Mouse (Mus musculus) layer of hippocampus, adult 9-11 months (tissue): Measurements from ENCODE around the gene Cyth3.

ENCODE experiments used
- DNase-seq: peaks from one replicate; pipeline ENCODE4 v3.0.0; 2022

Gene Cyth3

DNA sequence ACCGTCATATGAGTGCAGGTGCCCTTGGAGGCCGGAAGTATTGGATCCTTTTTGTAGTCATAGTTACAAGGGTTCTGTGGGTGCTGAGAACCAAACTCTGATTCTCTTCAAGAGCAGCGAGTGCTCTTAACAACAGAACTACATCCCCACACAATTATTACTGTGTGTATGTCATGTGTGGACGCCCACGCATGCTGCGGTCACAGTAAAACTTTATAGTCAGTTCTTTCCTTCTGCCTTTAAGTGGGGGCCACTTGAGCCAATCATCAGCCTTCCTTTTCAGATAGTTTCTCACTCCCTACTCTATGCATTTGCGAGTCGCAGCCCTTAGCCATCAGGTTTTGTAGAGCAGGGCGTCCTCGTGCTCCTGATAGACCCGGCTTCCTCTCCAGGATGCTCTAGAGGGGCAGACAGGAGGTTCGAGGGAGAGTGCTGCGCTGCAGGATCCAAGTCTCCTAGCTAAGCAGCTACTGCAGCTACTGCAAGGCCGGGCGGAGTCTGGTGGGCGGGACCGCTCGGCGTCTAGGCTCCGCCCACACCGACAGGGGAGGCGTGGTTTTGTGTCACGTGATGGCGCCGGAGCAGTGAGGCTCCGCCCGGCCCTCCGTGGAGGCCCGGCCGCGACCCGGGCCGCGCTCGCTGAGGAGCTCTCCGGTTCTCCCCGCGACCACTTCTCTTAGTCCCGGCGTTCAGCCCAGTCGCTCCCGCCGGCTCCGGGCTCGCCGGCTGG lies at the start of gene Cyth3:
TSS of gene Cyth3 (plus strand) at position 555 of the 730 bp plus-strand sequence.
- peak; percentile 95 for DNase-seq

DNA sequence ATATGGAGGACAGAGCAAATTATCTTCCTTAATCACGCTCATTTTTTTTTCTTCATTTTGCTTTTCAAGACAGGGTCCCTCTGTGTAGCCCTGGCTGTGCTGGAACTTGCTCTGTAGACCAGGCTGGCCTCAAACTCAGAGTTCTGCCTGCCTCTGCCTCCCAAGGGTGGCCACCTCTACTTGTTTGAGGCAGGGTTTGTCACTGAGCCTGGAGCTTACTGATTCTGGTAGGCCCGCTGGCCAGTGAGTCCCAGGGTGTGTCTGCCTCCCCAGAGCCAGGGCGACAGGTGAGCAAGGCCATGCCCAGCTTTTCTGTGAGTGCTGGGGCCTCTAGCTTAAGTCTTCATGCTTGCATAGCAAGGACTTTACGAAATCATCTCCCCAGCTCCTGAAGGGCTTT lies 49.2 kb upstream of the Cyth3 start:
- DNase-seq: no peak

DNA sequence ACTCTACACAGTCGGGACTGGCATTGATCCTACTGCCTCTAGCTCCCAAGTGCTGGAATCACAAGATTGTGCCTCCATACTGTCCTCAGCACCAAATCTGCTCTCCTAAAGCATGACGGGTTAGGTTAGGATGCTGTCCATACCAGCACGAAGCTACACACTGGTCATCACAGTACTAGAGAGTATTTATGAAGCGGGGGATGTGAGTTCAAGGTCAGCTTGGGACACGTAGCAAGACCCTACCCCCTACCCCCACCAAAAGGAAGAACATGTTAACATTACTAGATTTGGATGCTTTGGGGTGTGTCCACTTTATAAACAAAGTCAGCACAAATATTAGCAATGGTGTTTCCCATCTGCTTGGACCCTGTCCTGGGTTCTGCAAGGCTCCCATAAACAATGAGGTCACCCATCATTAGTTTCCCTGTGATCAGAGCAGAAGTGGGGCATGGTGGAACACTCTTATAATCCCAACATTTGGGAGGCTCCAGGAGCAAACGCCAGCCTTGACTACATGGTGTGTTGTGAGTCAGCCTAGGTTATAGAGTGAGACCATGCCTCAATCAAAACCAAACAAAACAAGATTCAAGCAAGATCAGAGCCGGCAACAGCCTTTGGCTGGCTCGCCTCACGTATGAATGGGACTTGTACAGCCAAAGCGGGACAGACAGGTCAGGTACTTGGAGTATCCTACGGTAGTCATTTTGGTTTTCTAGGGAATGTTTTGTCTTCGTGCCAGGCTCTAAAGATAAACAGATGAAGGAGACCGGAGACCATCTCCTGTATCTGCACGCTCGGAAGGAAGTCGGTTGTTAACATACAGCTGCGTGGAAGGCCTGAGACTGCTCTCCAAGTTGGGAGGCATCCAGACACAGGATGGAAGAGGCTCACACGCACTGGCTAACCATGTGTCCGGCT lies 47.7 kb upstream of the Cyth3 start:
- no peak for DNase-seq

DNA sequence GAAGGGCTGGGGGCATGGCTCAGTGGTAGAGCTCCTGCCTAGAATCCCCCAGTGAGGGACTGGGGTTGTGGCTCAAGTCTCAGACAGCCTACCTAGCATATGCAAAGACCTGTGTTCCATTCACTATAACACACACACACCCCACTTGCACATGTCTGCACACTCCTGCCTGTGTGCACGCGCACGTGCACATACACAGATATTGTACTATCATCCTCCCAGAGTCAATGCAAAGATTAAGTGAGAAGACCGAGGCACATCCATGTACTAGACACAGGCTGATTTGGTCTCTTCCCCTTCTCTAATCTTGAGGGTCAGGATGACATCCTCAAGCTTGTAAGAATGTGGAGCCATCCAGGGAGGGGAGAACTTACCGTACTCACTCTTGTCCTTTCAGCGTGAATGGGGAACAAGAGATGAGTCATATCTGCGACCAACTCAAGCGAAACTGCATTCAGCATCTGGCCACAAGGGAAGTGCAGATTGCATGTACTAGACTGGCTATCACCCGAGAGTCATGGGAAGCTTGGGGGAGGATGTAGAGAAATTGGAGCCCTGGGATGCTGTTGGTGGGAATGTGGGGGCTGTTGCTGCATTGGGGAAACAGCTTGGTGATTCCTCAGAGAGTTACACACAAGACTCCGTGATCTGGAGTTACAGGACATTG lies 42.6 kb upstream of the Cyth3 start:
- DNase-seq: peak; percentile 66

DNA sequence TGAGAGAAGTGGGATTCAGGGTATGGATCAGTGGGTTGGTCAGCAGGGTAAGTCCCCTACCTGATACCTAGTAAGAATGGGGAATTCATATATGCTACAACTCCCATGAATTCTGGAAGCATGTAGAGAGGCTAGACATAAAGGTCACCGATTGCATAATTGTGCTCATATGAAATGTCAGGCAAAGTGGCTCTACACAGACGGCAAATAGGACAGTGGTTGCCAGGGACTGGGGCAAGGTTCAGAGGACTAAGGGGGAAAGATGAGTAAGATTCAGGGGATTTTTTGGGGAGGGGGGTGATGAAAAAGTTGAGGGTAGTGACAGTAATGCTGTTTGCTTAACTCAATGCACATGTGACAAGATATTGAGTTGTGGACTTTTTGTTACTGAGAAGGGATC lies 41.3 kb upstream of the Cyth3 start:
- DNase-seq: no peak

DNA sequence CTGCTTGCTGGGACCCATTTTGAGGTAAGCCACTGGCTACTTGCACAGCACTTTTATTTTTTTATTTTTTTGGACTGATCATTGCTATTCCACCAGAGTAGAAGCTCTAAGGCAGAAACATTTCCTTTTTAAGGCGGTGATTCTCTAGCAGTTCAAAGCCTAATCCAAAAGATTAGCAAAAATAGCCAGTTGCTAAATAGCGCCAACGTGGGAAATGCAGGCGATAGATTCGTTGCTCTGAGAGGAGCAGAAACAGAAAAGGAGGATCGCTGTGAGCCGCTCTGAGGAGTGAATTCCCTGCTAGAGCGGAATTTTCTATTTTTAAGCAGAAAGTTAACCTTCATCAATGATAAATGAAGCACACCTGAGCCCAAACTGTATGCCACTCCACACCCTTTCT lies 40.4 kb upstream of the Cyth3 start:
- DNase-seq: no peak

DNA sequence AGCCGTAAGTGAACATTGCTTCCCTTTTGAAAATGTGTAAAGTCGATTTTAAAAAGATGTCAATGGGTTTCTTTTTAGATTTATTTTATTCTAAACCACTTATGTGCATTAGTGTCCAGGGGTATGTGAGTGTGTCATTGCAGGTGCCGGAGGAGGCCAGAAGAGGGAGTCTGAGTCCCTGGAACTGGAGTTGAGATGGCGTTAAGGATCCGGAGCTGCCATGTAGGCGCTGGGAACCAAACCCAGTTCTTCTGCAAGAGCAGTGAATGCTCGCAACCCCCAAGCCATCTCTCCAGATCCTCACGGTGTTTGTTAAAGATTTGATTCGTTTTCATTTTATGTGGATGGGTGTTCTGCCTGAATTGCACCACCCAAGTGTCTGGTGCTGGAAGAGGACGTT lies 39.2 kb upstream of the Cyth3 start:
- DNase-seq: no peak

DNA sequence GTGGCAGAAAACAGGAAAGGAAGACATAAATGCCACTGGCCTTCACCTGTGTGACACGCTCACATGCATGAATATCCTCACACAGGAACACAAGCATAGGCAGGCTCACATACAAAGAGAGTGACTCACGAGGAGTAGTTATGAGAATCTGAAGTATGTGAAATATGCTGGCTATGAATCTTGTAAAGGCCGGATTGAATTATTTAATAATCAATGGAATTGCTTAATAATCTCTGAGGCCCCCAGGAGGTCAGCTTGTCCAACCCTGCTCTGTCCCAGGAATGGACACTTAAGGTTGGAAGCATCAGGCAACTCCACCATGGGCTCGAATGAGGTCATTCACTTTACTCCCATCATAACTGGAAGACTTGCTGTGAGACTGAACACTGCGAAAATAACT lies 37.3 kb upstream of the Cyth3 start:
- DNase-seq: no peak

DNA sequence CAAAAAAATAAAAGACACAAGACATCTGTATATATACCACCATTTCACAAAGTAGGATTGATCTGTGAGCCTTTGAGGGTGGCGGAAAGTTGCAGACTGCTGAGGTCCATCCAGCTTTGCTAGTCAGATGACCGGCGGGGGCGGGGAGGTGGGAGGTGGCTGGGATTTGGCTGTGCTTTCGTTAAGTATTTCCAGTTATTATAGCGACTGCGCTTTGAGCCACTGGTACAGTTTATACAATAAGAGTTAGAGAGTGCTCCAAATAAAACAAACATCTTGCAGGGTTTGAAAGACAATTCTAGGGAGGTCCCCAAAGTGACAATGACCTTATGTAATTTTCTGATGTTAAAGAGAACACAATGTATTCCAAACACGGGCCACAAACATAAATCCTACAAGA lies 35.9 kb upstream of the Cyth3 start:
- DNase-seq: no peak

DNA sequence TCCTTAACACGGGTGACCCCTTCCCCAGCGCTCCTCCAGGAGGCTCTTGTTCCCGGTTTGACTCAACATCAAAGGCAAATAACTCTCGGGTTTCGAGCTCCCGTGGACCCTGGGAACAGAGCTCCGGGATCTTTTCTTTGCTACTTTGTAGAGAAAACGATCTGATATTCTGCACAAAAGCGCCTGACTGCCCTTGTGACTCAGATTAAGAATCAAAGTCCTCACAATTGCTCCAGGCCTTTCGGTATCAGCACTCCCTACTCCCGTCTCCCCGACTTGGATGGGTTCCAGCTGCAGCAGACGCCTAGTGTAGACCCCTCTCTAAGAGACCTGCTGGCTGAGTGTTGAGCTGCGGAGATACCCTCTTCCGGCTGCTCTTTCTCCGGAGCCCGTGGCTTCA lies 33.1 kb upstream of the Cyth3 start:
- no peak for DNase-seq

DNA sequence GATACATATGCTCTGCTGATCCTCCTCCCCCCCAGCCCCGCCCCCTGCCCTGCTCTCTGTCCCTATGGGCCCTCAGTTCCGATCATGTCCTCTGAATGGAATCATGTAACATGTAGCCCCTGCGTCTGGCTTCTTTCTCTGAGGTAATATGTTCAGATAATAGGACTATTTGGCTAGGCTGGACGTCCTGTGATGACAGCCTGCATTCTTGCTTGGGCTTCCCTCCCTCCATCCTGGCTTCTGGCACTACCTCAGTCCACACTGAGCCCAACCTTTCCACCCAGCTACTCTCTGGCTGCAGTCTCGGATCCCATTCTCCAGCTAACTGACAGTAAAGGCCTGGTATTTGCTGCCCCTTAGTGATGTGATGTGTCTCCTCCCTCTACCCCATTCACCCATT lies 29.3 kb upstream of the Cyth3 start:
- DNase-seq: no peak

DNA sequence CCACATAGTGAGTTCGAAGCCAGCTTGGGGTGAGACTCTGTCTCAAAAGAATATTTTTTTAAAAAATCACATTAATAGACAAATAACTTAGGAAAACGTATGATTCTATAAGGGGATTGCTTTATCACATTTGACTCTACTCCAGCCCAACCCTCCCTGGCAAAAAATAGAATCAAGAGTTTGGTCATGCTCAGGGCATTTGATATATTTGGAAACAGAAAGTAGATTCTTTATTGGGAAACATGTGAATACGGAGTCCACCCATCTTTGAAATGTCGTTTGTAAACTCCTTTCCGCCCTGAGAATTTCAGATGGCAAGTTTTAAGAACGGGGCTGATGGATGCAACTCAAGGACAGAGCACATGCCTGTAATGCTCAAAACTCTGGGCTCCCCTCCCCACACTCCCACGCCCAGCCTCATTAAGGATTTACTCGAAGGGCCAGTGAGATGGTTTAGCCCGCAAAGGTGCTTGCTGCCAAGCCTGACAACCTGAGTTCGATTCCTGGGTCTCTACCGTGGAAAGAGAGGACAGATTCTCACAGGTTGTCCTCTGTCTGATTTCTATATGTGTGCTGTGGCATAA lies 28.6 kb upstream of the Cyth3 start:
- DNase-seq: no peak

DNA sequence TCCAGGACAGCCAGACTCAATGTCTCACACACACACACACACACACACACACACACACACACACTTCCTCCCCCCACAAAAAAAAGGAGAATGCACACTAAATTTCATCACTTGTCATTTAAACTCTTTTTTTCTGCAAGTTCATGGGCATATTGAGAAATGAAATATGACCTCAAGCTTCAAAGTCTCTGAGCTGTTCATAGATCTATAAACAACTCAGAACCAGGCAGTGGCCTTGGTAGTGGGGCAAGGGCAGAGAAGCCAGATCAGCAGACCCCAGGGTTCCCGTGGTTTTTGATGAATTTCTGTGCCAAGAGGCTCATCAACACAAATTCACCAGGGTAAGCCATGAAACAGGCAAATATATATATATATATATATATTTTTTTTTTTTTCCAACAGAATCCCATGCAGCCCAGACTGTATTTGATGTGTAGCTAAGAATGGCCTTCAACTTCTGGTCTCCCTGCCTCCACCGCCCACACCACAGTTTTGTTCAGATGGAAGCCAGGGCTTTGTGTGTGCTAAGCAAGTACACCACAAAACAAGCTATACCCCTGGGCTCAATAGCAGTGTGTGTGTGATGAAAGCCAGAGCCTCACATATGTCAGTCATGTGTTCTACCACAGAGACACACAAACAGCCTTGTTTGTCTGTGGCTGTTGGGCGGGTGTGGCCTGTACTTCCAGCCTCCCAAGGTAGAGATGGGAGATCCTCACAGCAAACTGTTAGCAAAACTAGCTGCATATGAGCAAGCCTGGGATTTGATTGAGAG lies 27.8 kb upstream of the Cyth3 start:
- DNase-seq: no peak

DNA sequence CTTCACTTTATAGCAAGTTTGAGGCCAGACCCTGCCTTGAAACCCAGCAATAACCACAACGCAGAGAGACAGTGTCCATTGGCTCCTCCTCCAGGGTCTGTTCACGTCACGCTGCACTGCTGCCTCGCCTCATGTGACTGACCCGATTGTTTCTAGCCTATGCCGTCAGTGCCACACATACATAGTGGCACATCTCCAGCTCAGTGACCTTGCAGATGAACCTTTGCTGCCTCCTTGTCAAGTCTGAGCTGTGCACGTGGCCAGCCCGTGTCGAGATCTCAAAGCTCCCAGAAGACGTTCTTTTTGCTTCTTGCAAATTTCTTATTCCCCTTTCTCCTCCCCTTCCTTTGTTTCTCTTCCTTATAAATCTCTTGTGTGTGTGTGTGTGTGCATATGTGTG lies 20.2 kb upstream of the Cyth3 start:
- DNase-seq: no peak

DNA sequence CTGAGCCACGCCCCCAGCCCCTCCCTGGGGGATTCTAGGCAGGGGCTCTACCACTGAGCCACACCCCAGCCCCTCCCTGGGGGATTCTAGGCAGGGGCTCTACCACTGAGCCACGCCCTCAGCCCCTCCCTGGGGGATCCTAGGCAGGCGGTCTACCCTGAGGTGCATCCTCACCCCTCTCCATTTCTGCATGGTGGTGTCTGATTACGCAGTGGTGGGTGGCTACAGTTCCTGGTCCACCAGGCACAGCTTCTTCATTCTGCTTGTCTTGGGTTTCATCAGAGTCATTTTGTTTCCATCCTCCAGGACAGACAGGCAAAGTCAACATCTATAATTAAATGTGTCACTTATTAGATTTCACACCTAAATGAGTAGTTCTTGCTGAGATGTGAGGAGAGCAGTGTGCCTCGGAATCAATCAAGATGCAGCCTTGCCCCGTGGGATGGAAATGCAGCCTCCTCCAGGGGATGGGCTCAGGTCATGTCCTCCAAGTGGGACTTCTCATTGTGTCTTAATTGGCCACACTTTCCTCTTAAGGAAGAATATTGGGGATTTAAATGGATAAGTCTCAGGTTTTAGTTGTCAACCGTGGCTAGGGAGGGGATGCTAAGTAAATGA lies 18.0 kb upstream of the Cyth3 start:
- no peak for DNase-seq

DNA sequence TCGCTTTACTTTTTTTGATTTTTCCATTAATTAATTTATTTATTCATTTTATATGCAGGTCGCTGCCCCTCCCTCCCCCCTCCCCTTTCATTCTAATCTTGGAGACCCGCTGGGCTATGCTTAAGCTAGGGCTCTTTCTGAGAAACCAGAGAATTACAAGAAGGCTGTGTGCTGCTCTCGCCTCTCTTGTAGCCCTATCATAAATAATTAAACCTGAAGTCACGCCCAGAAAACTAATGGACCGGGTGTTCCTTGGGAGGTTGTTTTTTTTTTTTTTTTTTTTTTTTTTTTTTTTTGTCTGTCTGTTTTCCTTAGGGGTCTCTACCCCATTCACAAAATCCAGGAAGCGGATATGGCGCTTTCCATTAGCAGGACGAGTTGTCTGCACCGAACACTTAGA lies 15.5 kb upstream of the Cyth3 start:
- no peak for DNase-seq

DNA sequence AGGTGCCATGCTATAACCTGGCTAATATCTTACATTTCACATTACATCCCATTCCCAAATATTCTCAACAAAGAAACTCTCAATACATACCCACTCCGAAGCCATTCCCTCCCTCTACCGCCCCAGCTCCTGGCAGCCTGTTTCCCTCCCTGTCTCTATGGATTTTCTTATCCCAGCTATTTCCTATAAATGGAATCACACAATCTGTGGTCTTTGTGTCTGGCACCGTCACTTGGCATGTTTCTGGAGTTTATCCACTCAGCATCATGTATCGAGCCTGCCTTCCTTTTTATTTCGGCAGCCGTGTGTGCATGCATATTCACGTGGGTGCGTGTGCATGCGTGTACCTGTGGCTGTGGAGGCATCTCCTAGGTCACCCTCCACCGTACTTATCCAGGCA lies 14.1 kb upstream of the Cyth3 start:
- DNase-seq: peak; percentile 78

DNA sequence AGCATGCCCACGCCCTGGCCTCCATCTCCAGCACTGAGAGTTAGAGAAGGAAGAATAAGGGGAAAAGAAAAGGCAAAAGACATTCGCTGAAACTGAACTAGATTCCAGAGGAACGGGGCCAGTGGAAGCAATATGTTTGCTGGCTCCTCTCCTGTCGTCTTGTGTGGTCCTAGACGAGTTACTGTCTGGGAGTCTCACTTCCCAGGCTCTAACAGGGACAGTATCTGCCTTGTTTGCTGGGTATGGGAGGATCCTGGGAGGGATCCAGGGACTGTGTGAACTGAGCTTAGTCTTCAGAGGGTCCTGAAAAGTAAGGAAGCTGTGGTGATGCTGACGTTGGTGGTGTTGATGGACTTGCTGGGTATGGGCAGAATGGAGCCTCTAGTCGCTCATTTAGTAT lies 10.3 kb upstream of the Cyth3 start:
- no peak for DNase-seq

DNA sequence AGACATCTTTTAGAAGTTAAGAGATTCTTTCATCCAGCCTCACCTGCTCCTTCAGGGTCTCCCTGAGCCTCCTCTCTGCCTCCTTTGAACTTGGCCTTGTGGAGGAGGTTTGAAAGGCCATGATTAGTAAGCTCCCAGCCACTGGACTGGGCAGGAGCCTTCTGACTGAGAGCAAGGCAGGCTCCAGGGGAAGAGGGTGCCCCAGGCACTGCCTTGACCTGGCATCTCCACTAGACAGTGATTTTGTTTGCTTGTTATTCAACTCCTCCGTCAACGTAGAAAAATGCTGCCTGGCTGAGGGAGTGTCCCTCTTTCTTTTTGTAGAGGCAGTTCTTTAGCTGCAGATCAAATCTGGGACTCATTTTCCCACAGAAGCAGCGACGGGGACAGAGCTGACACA lies 9.0 kb upstream of the Cyth3 start:
- no peak for DNase-seq

DNA sequence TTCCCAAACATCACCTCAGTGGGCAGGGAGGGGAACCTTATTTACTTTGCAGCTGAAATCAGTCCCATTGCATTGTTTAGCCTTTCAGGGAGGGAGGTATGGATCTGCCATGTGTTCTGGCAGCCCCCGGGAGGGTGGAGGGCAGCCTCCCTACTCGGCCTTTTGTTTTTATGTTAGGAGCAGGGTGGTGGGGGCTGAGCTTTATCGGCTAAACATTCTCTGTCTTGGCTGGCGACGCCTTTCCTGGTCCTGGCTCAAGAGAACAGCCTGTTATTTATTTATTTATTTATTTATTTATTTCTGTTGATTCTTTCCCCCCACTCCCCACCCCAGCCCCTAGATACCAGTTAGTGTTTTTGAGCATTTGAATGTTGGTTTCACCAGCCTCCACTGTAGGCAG lies 7.7 kb upstream of the Cyth3 start:
- DNase-seq: no peak

DNA sequence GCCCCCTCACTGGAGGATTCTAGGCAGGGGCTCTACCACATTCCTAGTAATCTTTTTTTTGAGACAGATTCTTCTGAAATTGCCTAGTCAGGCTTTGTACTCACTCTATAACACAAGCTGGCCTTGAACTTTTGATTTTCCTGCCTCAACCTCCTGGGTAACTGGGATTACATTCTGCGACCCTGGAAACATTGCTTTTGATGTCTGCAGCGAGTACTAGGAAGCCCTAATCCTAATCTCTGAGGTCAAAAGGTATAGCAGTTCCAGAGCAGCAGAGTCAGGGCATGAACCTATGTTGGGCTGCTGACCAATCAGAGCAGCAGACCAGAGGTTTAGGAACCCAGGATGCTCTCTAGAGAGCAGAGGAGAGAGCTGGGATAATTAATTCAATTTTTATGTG lies 6.9 kb upstream of the Cyth3 start:
- no peak for DNase-seq

DNA sequence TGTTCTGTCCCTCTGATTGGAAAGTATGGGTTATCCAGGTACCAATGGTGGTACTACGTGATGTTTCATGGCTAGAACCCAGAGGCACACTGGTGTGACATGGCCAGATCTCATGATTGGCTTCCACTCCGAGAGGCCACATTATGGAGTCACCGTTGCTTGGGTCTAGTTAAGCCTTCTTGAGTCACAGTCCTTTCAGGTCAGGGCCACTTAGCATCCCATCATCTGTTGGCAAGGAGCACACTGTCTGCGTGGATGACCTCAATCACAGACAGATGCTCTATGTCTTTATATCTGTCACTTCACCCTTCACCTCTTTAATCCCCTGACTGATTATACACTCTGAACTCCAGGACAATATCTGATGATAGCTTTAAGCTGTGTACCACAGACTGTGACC lies 6.1 kb upstream of the Cyth3 start:
- DNase-seq: no peak
